ENCODE assay signal across 9 mouse cellular contexts in the genomic region with DNA sequence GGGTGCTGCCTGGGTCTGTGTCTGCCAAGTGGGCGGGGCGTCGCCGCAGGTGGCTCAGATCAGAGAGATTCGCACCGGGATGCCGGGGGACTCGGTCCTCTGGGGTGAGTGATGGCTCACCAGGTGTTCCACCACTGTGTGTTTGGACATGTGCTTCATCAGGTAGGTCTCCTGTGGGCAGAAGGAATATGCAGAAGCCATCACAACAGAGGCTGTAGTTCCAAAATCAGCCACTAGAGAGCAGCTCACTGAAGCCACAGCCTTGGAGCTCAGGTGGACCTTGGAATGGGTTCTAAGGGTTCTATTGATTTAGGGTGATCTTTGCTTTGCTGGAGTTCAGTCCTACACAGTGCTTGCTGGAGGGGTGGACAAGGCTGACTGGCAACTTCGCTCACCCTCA. TPM values are rescaled to one million over a fixed set of nuclear protein-coding genes. Genes with fewer than 3 reads are reported as not detected.
DNase-seq lines count a peak whose midpoint lies in the region; ATAC-seq and TF ChIP-seq lines count a peak whose summit lies in the region.
"Had no signal": no experiment of that assay in that cellular context is flagged by ENCODE, and none has a peak within 500 bp of the region (broad histone marks: within the 10 kb centered on the region; RNA-seq: fewer than 3 reads in every experiment).

No protein-coding gene starts in this region.

- peaks cover 26% of the 10 kb centered on the region for H3K36me3 ChIP-seq in spleen, adult 2 months (ENCODE audit: control insufficient read depth, insufficient read depth, low read length)

- TF ChIP-seq POLR2A in spleen, adult 2 months (IDR thresholded peaks at IDR 0.05; ENCODE audit: low read depth, low read length) = no peak
- no peak for TF ChIP-seq POLR2A in cerebellum, adult 2 months (IDR thresholded peaks at IDR 0.05; ENCODE audit: borderline replicate concordance, insufficient read depth, low read length)

- DNase-seq in gastrocnemius, postnatal 10 days = peak; percentile 46
- DNase-seq in gastrocnemius, postnatal 4 days (ENCODE audit: low spot score in 2 of 2) = no peak
- DNase-seq in spleen, adult 2 months (ENCODE audit: low read depth in 1 of 2, low spot score in 2 of 2) = peak; percentile 33 to 43
- DNase-seq in spleen, adult 12 weeks (ENCODE audit: low spot score) = no peak
- peak; percentile 52 to 62 for DNase-seq in cerebellum, adult 2 months
- DNase-seq in kidney, postnatal 10 days = peak; percentile 76
- no peak for DNase-seq in neural tube, embryonic 10.5 days (ENCODE audit: extremely low spot score, low spot score)

- H3K27ac ChIP-seq in spleen, adult 2 months (ENCODE audit: insufficient read depth, low read length) = no peak overlapping the region
- H3K27ac ChIP-seq in cerebellum, adult 2 months (ENCODE audit: insufficient read depth, low read length) = no peak overlapping the region
- H3K27ac ChIP-seq: stomach, embryonic 15.5 days had no signal

- no peak overlapping the region for H3K4me3 ChIP-seq in spleen, adult 2 months (ENCODE audit: extremely low read depth, insufficient read depth, insufficient read length)
- no peak overlapping the region for H3K4me3 ChIP-seq in cerebellum, adult 2 months (replicated peaks; ENCODE audit: insufficient read depth, low read depth, low read length)
- H3K4me3 ChIP-seq: stomach, embryonic 15.5 days had no signal

- 90% methylated on average over 9 of the region's 9 CpGs for WGBS in spleen, adult 2 months
- 88% methylated on average over 9 of the region's 9 CpGs for WGBS in cerebellum, adult 2 months

- ATAC-seq in megakaryocyte progenitor cell, adult 5-6 weeks (replicated peaks; ENCODE audit: poor library complexity) = peak; percentile 53; the same call in 1 of the 2 replicates

- peak; percentile 45; the same call in 1 of the 2 replicates for TF ChIP-seq CTCF in spleen, adult 2 months (IDR thresholded peaks at IDR 0.05; ENCODE audit: extremely low read depth, insufficient read depth, insufficient read length, insufficient replicate concordance)
- TF ChIP-seq CTCF in cerebellum, adult 2 months (IDR thresholded peaks at IDR 0.05; ENCODE audit: borderline replicate concordance, insufficient read depth, low read depth, low read length) = peak; percentile 69

- no peaks in the 10 kb centered on the region for H3K27me3 ChIP-seq in spleen, adult 2 months (ENCODE audit: control insufficient read depth, insufficient read depth, low read length)
- H3K27me3 ChIP-seq in cerebellum, adult 2 months (ENCODE audit: control insufficient read depth, insufficient read depth, low read length) = no peaks in the 10 kb centered on the region
- H3K27me3 ChIP-seq: stomach, embryonic 15.5 days had no signal

- H3K4me1 ChIP-seq in spleen, adult 2 months (ENCODE audit: control insufficient read depth, insufficient read depth, insufficient read length) = no peaks in the 10 kb centered on the region; the same call in 1 of the 2 replicates
- peaks cover 3% of the 10 kb centered on the region; the same call in 1 of the 2 replicates for H3K4me1 ChIP-seq in cerebellum, adult 2 months (ENCODE audit: control insufficient read depth, insufficient read depth, low read length)
- H3K4me1 ChIP-seq: stomach, embryonic 15.5 days had no signal

RNA-seq across cellular contexts. Expression of a gene that starts 19.3 kb away (rescaled TPM):
- total RNA-seq in gastrocnemius, postnatal 10 days (2021) = under 1 TPM in 1 of 2 experiments, not detected in 1; 0.12 TPM
- under 1 TPM; 0.26 to 0.37 TPM for total RNA-seq in gastrocnemius, postnatal 4 days (2021)
- 0.41 TPM in 2 replicates for polyA plus RNA-seq in spleen, adult 2 months (2012; rRNA removed)
- polyA plus RNA-seq in cerebellum, adult 2 months (2012; rRNA removed) = 1.9 and 2.4 TPM in 2 replicates
- total RNA-seq in megakaryocyte progenitor cell, adult 5-6 weeks (2015) = not detected in 2 replicates
- total RNA-seq in megakaryocyte progenitor cell, adult 5-6 weeks (2017) = not detected in 2 replicates

RNA-seq across cellular contexts. Expression of a gene that starts 31.4 kb away (rescaled TPM):
- 10 to 100 TPM; 18.0 to 18.8 TPM for total RNA-seq in gastrocnemius, postnatal 10 days (2021)
- 10 to 100 TPM; 24.7 to 29.8 TPM for total RNA-seq in gastrocnemius, postnatal 4 days (2021)
- 52.7 and 69.3 TPM in 2 replicates for polyA plus RNA-seq in spleen, adult 2 months (2012; rRNA removed)
- polyA plus RNA-seq in cerebellum, adult 2 months (2012; rRNA removed) = 24.8 and 25.5 TPM in 2 replicates
- total RNA-seq in megakaryocyte progenitor cell, adult 5-6 weeks (2015) = 20.5 and 22.2 TPM in 2 replicates
- total RNA-seq in megakaryocyte progenitor cell, adult 5-6 weeks (2017) = 4.7 and 5.7 TPM in 2 replicates

Comparison
In these comparisons a context has a peak if more than half of its experiments do, and no peak if none do; other contexts are left out.
1. DNase-seq: peak in gastrocnemius, postnatal 10 days (single experiment), spleen, adult 2 months (2 of 2), cerebellum, adult 2 months (2 of 2) and kidney, postnatal 10 days (single experiment); none in gastrocnemius, postnatal 4 days (0 of 2), spleen, adult 12 weeks (single experiment) and neural tube, embryonic 10.5 days (single experiment).